Mouse (Mus musculus) ES-Bruce4 (cell line): ENCODE results near the gene Olfr1423. TPM values are rescaled to one million over a fixed set of nuclear protein-coding genes. Genes with fewer than 3 reads are reported as not detected.

ENCODE experiments used
- H3K27ac ChIP-seq: 2 replicates; pipeline ENCODE4 v1.5.1; 2012; ENCODE audit warnings: low read length, inconsistent platforms; ENCODE audit not compliant: insufficient read depth
- H3K27me3 ChIP-seq: 2 replicates; pipeline ENCODE4 v1.6.1; 2012; ENCODE audit warnings: mild to moderate bottlenecking, low read length, inconsistent platforms; ENCODE audit not compliant: control insufficient read depth, poor library complexity, insufficient read depth, severe bottlenecking
- H3K36me3 ChIP-seq: 2 replicates; pipeline ENCODE4 v1.6.1; 2012; ENCODE audit warnings: inconsistent platforms, mild to moderate bottlenecking, low read length, moderate library complexity; ENCODE audit not compliant: control insufficient read depth, poor library complexity, insufficient read depth, severe bottlenecking
- H3K4me1 ChIP-seq: one replicate; pipeline ENCODE4 v1.8.1; 2011; ENCODE audit warnings: low read length; ENCODE audit not compliant: control insufficient read depth, insufficient read depth
- H3K4me3 ChIP-seq: 2 replicates; pipeline ENCODE4 v1.5.1; 2011; ENCODE audit warnings: low read depth, mild to moderate bottlenecking, low read length
- H3K9ac ChIP-seq: 2 replicates; pipeline ENCODE4 v1.6.1; 2012; ENCODE audit warnings: low read depth, mild to moderate bottlenecking, inconsistent platforms; ENCODE audit not compliant: poor library complexity, severe bottlenecking
- H3K9me3 ChIP-seq: replicated peaks from 2 replicates; pipeline ENCODE4 v1.6.1; 2012; ENCODE audit warnings: mild to moderate bottlenecking, low read length, inconsistent platforms; ENCODE audit not compliant: control insufficient read depth, poor library complexity, insufficient read depth, severe bottlenecking
- CTCF ChIP-seq: IDR thresholded peaks from one replicate; pipeline ENCODE4 v1.8.1; 2011; ENCODE audit warnings: low read depth, low read length
- EP300 ChIP-seq: IDR thresholded peaks from 2 replicates; pipeline ENCODE4 v1.6.1; 2011; ENCODE audit warnings: low read depth, low read length; ENCODE audit not compliant: insufficient read depth
- POLR2A ChIP-seq: IDR thresholded peaks from one replicate; pipeline ENCODE4 v1.8.1; 2011; ENCODE audit warnings: low read length; ENCODE audit not compliant: insufficient read depth
- polyA plus RNA-seq: library from polyadenylated mRNA; stranded (reverse); fragments of >200 nt; gene quantifications from 2 replicates; pipeline ENCODE4 v1.2.4, GENCODE M21; 2011; ENCODE audit warnings: low read depth; ENCODE audit not compliant: missing spikeins, insufficient read depth, insufficient read length

Gene Olfr1423
- polyA plus RNA-seq, 1 experiment: 0.10 TPM

GRCm38 (mm10) chr19:12004216-12005008, 36.7 kb downstream of the Olfr1423 start:
- Histone ChIP-seq H3K27ac (no peak overlapping the region), H3K36me3 (no peaks in the 10 kb centered on the region), H3K9me3 (no peaks in the 10 kb centered on the region), H3K4me3 (no peak overlapping the region), H3K27me3 (no peaks in the 10 kb centered on the region), H3K9ac (no peak overlapping the region), H3K4me1 (no peaks in the 10 kb centered on the region)
- TF ChIP-seq CTCF: no peak
- TF ChIP-seq POLR2A: no peak
- TF ChIP-seq EP300: no peak

GRCm38 (mm10) chr19:12003568-12003967, 37.5 kb downstream of the Olfr1423 start:
- Histone ChIP-seq H3K4me3 (no peak overlapping the region), H3K9ac (no peak overlapping the region), H3K36me3 (no peaks in the 10 kb centered on the region), H3K9me3 (no peaks in the 10 kb centered on the region), H3K27me3 (no peaks in the 10 kb centered on the region), H3K4me1 (no peaks in the 10 kb centered on the region), H3K27ac (no peak overlapping the region)
- TF ChIP-seq EP300 (no peak), CTCF (no peak), POLR2A (no peak)

- Histone ChIP-seq H3K9ac (peak overlapping the region; percentile 60; the same call in 1 of the 2 replicates), H3K9me3 (no peaks in the 10 kb centered on the region), H3K4me1 (no peaks in the 10 kb centered on the region), H3K36me3 (no peaks in the 10 kb centered on the region), H3K27ac (no peak overlapping the region), H3K4me3 (peak overlapping the region; percentile 6), H3K27me3 (no peaks in the 10 kb centered on the region)
- TF ChIP-seq POLR2A (no peak), EP300 (no peak), CTCF (no peak)
Observed at GRCm38 (mm10) chr19:12002791-12003190, 38.3 kb downstream of the Olfr1423 start.

- no peaks in the 10 kb centered on the region for H3K27me3 ChIP-seq
- peak overlapping the region; percentile 60; the same call in 1 of the 2 replicates for H3K9ac ChIP-seq
- peak overlapping the region; percentile 28 for H3K4me3 ChIP-seq
- H3K27ac ChIP-seq: no peak overlapping the region; the same call in 1 of the 2 replicates
- H3K4me1 ChIP-seq: no peaks in the 10 kb centered on the region
- H3K9me3 ChIP-seq: no peaks in the 10 kb centered on the region
- H3K36me3 ChIP-seq: no peaks in the 10 kb centered on the region
- no peak for TF ChIP-seq CTCF
- no peak for TF ChIP-seq EP300
- no peak for TF ChIP-seq POLR2A
Observed at GRCm38 (mm10) chr19:12002125-12002524, 39.0 kb downstream of the Olfr1423 start.

- no peak overlapping the region for H3K4me3 ChIP-seq
- no peaks in the 10 kb centered on the region for H3K4me1 ChIP-seq
- TF ChIP-seq CTCF (no peak), POLR2A (no peak), EP300 (no peak)
- no peaks in the 10 kb centered on the region for H3K27me3 ChIP-seq
- H3K36me3 ChIP-seq: no peaks in the 10 kb centered on the region
- H3K9me3 ChIP-seq: no peaks in the 10 kb centered on the region
- H3K27ac ChIP-seq: no peak overlapping the region
- H3K9ac ChIP-seq: no peak overlapping the region
Observed at GRCm38 (mm10) chr19:12001686-12002085, 39.4 kb downstream of the Olfr1423 start.

GRCm38 (mm10) chr19:11995722-11996448, 45.2 kb downstream of the Olfr1423 start:
- Histone ChIP-seq H3K27ac (no peak overlapping the region), H3K9ac (no peak overlapping the region), H3K9me3 (no peaks in the 10 kb centered on the region), H3K4me1 (no peaks in the 10 kb centered on the region), H3K27me3 (no peaks in the 10 kb centered on the region), H3K36me3 (peaks cover 17% of the 10 kb centered on the region), H3K4me3 (no peak overlapping the region)
- TF ChIP-seq EP300: no peak
- TF ChIP-seq CTCF: no peak
- TF ChIP-seq POLR2A: no peak
